Mouse (Mus musculus) lung, postnatal 14 days (tissue): Measurements from ENCODE around the gene Olfr1186.
"Not testable (repeated sequence)": the region's sequence is repeated elsewhere in the genome, so short reads cannot be mapped to it uniquely, and the experiment has no call there.

Experiments used
- DNase-seq: peaks from one replicate; pipeline ENCODE4 v3.0.0; 2021

Olfr1186 gene

GRCm38 (mm10) chr2:88518251-88518650 lies at the start of gene Olfr1186:
Gene Olfr1186 (plus strand): TSS chr2:88518551.
- DNase-seq = no peak

- no peak for DNase-seq
Measured at GRCm38 (mm10) chr2:88483298-88483697, 35.1 kb upstream of the Olfr1186 start, which contains the start of gene Olfr1184. Gene Olfr1184 (plus strand): TSS chr2:88483598.

- no peak for DNase-seq
Measured at GRCm38 (mm10) chr2:88493020-88493419, 25.3 kb upstream of the Olfr1186 start, which contains the start of gene Olfr1185-ps1. Gene Olfr1185-ps1 (plus strand): TSS chr2:88493320.

- no peak for DNase-seq
Measured at GRCm38 (mm10) chr2:88525720-88526119, 7.4 kb downstream of the Olfr1186 start.

- DNase-seq = no peak
Measured at GRCm38 (mm10) chr2:88556635-88557034, 38.3 kb downstream of the Olfr1186 start, which contains the start of gene Olfr1188. Gene Olfr1188 (plus strand): TSS chr2:88556935.

GRCm38 (mm10) chr2:88572696-88573095 lies 54.3 kb downstream of the Olfr1186 start:
- DNase-seq = not testable (repeated sequence)
